In genomic region chr5:111901678-111902077, GRCm38 (mm10) we compare ENCODE assay signal across 8 mouse cellular contexts.
A peak's percentile ranks its signal among the peaks of the same experiment; 100 is the strongest.
DNase-seq lines count a peak whose midpoint lies in the region; ATAC-seq and TF ChIP-seq lines count a peak whose summit lies in the region.

No protein-coding gene starts in this region.

- no peaks in the 10 kb centered on the region for H3K4me1 ChIP-seq in heart, postnatal 0 days (ENCODE audit: control insufficient read depth, insufficient read depth)
- H3K4me1 ChIP-seq in liver, postnatal 0 days (ENCODE audit: insufficient read depth), result no peaks in the 10 kb centered on the region

- H3K4me2 ChIP-seq in heart, postnatal 0 days (ENCODE audit: low read depth, low read length), result no peak overlapping the region
- no peak overlapping the region for H3K4me2 ChIP-seq in liver, postnatal 0 days (ENCODE audit: low read depth, low read length)

- 11% methylated on average over 5 of the region's 5 CpGs for WGBS in heart, postnatal 0 days
- WGBS in liver, postnatal 0 days (ENCODE audit: insufficient replicate concordance), result 19% methylated on average over 5 of the region's 5 CpGs

- no peak overlapping the region for H3K27ac ChIP-seq in heart, postnatal 0 days (ENCODE audit: low read depth)
- H3K27ac ChIP-seq in liver, postnatal 0 days (ENCODE audit: low read depth), result no peak overlapping the region

- no peaks in the 10 kb centered on the region for H3K9me3 ChIP-seq in heart, postnatal 0 days (replicated peaks; ENCODE audit: control insufficient read depth, low read length)
- H3K9me3 ChIP-seq in liver, postnatal 0 days (ENCODE audit: low read length), result no peaks in the 10 kb centered on the region

- DNase-seq in heart, postnatal 0 days (ENCODE audit: low spot score), result peak; percentile 37
- DNase-seq in heart, adult 9 months (ENCODE audit: low spot score in 2 of 2), result no peak
- DNase-seq in B cell, adult 2 months, result peak; percentile 20 to 40
- DNase-seq in embryo, embryonic 10 days (ENCODE audit: low spot score), result peak; percentile 90
- DNase-seq in liver, postnatal 0 days, result peak; percentile 29
- peak; percentile 78 for DNase-seq in thymus, postnatal 4 days
- DNase-seq in layer of hippocampus, postnatal 25 days (ENCODE audit: extremely low spot score in 1 of 2, low spot score in 1 of 2), result no peak
- no peak for DNase-seq in frontal cortex, postnatal 25 days (ENCODE audit: low spot score in 2 of 2)

- 0 out of 2 replicates have a peak, but pooled peaks cover 6% of the 10 kb centered on the region for H3K27me3 ChIP-seq in heart, postnatal 0 days (ENCODE audit: control insufficient read depth, insufficient read depth, low read length)
- H3K27me3 ChIP-seq in liver, postnatal 0 days (ENCODE audit: insufficient read depth, low read length), result no peaks in the 10 kb centered on the region

- no peak for ATAC-seq in heart, postnatal 0 days (ENCODE audit: insufficient read depth, low read depth)
- no peak for ATAC-seq in liver, postnatal 0 days

- no peaks in the 10 kb centered on the region for H3K36me3 ChIP-seq in heart, postnatal 0 days (replicated peaks; ENCODE audit: control insufficient read depth, insufficient read depth, low read length)
- no peaks in the 10 kb centered on the region for H3K36me3 ChIP-seq in liver, postnatal 0 days (replicated peaks; ENCODE audit: insufficient read depth, low read length)

- TF ChIP-seq EP300 in heart, postnatal 0 days (IDR thresholded peaks at IDR 0.05; ENCODE audit: low read depth), result no peak
- no peak for TF ChIP-seq EP300 in liver, postnatal 0 days (IDR thresholded peaks at IDR 0.05; ENCODE audit: low read depth)

- no peak overlapping the region for H3K4me3 ChIP-seq in heart, postnatal 0 days (ENCODE audit: low read depth, low read length)
- no peak overlapping the region for H3K4me3 ChIP-seq in liver, postnatal 0 days (ENCODE audit: low read depth, low read length)

- no peak overlapping the region for H3K9ac ChIP-seq in heart, postnatal 0 days (replicated peaks; ENCODE audit: low read depth, low read length)
- no peak overlapping the region for H3K9ac ChIP-seq in liver, postnatal 0 days (replicated peaks)

- TF ChIP-seq CTCF in heart, postnatal 0 days (IDR thresholded peaks at IDR 0.05; ENCODE audit: low read depth), result no peak
- TF ChIP-seq CTCF in liver, postnatal 0 days (IDR thresholded peaks at IDR 0.05; ENCODE audit: low read depth), result no peak

Comparison
In these comparisons a context has a peak if more than half of its experiments do, and no peak if none do; other contexts are left out.
1. DNase-seq: peak in heart, postnatal 0 days (single experiment), B cell, adult 2 months (2 of 2), embryo, embryonic 10 days (single experiment), liver, postnatal 0 days (single experiment) and thymus, postnatal 4 days (single experiment); none in heart, adult 9 months (0 of 2), layer of hippocampus, postnatal 25 days (0 of 2) and frontal cortex, postnatal 25 days (0 of 2).